Mouse (Mus musculus) hematopoietic stem cell, adult 5-6 weeks (primary cell): ENCODE data around the gene Top1. TPM values are rescaled to one million over a fixed set of nuclear protein-coding genes. Genes with fewer than 3 reads are reported as not detected.

Experiments
- ATAC-seq, 2 experiments: fragments of 125-278 bp in 1 of 2; replicated peaks in 1 of 2; 2 replicates each; pipeline ENCODE4 v1.8.0; 2016 to 2017; ENCODE audit warnings: inconsistent platforms in 2 of 2, mild to moderate bottlenecking in 2 of 2, moderate number of reproducible peaks in 2 of 2, low read depth in 1 of 2, moderate TSS enrichment in 1 of 2; ENCODE audit not compliant: low FRiP score in 2 of 2, poor library complexity in 2 of 2, severe bottlenecking in 2 of 2, insufficient read depth in 1 of 2, low TSS enrichment in 1 of 2
- total RNA-seq: library from RNA; stranded (forward); fragments of 172-1452, 232-1000 nt; gene quantifications from 2 replicates; pipeline ENCODE4 v1.2.3, GENCODE M21; 2017

The Top1 gene
- 180 and 188 TPM in 2 replicates for total RNA-seq

DNA sequence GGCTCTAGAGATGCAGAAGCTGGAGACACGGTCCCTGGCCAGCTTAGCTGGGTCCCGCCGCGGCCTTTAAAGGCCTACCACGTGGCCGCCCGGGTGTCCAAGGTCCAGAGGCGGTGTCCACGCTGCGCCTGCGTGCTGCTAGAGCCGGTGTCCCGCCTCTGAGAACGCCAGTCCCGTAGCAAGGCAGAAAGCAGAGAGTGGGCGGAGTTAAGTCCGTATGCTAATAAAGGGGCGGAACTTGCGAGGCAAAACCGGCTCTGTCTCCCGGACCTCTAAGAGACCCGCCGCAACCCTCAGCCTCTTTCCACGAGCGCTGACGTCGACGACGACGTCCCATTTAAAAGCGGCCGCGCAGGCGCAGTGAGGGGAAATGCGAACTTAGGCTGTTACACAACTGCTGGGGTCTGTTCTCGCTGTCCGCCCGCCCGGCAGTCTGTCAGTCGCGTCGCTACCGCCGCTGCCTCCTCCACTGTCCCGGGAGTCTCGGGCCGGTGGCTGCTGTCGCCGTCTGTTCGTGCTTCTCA is at the start of gene Top1:
TSS of gene Top1 (plus strand) at position 275 of the 524 bp plus-strand sequence.
- ATAC-seq = peak; percentile 96 to 99

DNA sequence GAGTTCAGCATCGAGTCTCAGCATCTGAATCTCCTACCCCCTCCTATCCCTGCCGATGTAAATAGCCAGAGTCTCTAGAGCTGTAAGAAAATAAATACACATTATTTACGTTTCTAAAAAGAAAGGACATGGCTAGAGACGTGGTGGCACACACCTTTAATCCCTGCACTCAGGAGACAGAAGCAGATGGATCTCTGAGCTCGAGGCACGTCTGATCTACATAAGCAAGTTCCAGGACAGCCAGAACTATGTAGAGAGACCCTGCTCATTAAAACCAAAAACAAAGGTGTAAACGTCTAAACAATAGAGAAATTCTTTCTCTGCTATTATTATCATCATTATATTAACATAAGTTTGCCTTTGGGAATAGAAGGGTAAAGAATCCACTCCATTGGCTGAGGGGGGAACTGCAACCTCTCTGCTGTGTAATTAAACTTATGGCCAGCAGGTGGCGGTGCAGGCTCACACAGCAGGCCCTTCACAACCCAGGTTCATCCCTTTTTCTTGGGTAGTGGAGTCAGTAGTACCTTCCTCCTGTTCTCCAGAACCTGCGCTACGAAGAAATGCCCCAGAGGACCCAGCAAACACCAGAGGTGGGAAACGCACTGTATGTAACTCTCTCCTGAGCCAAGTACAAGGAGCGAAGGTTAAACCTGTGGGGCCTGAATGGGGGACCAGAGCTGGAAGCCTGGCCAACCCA is 48.0 kb upstream of the Top1 start:
- peak; percentile 87 to 91 for ATAC-seq

DNA sequence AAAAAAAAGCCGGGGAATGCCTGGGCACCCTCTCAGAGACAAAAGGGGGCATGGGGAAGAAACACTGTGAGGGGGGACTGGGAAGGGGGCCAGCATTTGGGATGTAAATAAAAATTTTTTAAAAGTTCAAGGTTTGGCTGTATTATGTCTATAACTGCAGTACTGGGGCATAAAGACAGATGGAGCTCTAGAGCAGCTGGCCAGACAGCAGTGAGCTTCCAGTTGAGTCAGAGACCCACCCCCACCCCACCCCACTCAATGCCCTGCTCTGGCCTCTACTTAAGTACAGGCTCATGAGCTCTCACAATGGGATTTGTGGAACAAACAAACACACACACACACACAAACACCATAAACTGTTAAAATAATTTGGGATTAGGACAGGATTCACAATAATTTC is 43.9 kb upstream of the Top1 start:
- ATAC-seq = peak; percentile 28 to 52; a peak in 1 of 4 replicates

DNA sequence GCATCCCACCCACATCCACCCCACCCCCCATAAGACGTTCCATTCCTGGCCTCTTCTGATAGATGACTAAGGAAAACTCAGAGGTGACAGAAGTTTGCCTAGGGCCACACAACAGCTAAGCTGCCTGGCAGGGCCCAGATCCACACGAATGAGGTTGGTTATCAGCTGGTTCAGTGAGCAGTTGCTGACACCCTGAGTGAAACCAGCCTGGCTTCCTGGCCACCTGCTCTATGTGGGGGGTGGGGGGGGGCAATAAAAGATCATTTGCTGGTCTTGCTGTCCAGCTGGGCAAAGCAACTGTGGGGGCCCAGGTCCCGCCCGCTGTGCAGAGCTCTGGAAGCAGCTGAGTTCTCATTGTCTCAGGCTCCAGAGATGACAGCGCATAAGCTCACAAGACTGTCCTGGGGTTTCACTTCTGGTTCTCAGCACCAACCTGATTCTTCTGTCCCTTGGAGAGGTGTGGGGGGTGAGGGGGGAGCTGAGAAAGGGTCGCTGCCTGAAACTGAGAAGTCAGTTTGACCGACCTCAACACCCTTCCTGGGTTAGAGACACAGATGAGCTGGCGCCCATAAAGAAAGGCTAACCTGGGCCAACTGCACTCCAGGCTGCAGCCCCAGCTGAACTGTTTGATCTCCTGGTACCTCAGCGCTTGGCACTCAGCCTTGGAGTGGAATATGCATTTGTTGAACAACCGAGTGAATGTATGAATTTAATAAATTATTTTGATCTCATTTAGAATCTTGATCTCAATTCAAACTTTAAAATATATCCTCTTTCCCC is 42.3 kb upstream of the Top1 start:
- ATAC-seq = peak; percentile 54 to 67

DNA sequence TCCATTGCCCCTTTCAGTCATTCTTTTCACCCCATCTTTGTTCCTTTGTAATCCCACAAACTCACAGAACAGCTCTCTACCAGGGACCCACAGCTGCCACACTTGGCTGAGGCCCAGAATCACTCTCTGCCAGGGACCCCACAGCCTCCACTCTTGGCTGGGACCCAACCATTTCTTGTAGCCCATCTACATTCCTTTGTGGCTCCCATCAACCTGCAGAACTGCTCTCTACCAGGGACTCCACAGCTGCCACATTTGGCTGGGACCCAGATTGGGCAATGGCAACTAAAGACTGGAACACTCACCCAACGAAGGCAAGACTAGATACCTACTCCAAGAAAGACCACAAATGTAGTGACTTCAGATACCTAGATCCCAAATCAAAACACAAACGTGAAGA is 35.7 kb upstream of the Top1 start:
- no peak for ATAC-seq

DNA sequence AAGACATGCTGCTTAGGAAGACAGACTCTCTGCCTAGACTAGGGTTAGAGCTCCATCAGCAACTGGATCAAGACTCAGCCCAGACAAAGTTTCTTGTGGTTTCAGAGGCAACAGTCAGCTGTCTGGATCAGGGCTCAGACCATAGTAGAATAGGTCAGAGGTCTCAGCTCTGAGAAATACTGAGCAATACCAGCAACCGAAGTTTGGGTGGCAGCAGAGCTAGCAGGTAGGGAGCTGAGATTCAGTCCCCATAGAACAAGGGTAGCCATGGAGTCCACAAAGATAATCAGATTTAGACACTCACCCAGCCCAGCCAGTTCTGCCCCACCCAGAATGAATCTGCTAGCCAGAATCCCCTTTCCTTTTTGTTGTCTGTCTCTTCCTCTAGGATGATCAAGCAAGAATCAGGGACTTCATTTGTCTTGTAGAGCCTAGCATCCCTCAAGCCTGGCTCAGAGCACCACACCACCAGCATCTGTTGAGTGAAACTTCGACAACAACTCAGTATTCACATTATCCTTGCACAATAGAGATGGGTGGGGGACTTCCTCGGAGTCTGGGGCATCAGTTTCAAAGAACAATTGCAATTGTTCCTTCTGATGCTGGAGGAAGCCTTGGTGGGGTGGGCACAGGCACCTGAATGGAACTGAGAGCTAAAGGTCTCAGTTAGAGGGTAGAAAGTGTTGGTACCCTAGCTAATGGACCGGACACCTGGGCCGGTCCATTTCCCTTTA is 32.3 kb upstream of the Top1 start:
- ATAC-seq = no peak

DNA sequence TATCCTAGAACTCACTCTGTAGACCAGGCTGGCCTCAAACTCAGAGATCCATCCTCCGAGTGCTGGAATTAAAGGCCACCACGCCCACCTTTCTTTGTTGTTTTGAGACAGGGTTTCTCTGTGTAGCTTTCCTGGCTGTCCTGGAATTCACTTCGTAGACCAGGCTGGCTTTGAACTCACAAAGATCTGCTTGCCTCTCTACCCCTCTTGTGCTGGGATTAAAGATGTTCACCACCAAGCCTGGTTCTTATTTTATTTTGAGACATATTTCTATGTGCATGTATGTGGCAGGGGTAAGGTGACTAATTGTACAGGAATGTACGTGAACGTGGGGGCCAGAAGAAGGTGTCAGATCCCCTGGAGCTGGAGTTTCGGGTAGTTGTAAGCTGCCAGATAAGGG is 27.9 kb upstream of the Top1 start:
- ATAC-seq = no peak

DNA sequence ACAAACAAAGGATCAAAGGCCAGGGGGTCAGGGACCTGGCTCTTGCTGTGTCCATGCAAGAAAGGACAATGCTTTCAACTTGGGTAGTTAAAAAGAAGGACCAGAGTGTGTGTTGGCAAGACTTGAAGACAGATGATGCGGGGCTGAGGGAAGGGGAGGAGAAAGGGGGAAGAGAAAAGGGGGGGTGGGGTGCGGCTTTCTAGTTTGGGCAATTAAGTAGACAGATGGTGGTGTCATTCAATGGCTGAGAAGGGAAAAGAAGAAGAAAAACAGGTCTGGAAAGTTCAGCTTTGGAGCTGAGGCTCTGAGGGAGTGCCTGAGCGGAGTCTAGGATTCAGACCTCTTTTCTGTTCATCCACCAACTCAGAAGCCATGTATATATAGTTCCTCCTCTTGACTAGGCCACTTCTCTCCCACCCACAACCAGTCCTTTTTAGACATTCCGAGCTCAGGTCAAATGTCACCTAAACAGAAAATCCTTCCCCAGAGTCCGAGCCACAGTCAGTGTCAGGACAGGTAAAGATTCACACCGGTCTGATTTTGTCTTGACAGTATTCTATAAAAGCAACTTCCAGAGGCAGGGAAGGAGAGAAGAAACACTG is 27.0 kb upstream of the Top1 start:
- ATAC-seq = no peak

DNA sequence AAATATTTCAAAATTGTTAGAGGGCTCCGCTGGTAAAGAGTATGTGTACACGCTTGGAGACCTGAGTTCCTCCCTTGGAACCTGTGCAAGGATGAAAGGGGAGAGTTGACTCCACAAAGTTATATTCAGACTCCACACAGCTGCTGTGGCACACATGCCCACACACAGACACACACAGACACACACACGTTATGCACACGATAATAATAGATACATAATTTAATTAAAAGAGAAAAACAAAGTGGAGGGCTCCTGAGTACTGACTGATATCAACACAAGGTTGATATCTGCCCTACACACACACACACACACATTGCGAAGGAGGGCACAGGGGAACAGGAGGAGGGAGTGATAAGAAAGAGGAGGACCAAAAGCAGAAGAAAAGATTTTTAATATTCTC is 26.4 kb upstream of the Top1 start:
- ATAC-seq = peak in 1 of 2 experiments; percentile 20; a peak in 1 of 4 replicates

DNA sequence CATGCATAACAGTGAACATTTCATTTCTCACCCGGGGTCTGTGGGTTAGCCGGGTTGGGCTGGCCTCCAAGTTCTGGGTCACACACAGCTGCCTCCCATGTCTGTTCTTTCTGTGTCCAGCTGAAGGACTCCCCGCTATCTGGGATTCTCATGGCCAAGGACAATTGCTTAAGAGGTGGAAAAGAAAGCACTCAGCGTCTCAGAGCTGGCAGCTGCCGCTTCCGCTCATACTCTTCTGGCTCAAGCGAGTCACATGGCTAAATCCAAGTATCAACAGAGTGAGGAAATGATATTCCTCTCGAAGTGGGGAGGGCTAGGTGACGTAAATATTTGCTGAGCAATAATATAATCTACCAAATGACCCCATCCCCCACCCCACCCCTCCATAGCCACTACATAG is 25.9 kb upstream of the Top1 start:
- 0 out of 4 replicates have a peak, but pooled peaks of 1 of the 2 experiments have one; percentile 18 for ATAC-seq

DNA sequence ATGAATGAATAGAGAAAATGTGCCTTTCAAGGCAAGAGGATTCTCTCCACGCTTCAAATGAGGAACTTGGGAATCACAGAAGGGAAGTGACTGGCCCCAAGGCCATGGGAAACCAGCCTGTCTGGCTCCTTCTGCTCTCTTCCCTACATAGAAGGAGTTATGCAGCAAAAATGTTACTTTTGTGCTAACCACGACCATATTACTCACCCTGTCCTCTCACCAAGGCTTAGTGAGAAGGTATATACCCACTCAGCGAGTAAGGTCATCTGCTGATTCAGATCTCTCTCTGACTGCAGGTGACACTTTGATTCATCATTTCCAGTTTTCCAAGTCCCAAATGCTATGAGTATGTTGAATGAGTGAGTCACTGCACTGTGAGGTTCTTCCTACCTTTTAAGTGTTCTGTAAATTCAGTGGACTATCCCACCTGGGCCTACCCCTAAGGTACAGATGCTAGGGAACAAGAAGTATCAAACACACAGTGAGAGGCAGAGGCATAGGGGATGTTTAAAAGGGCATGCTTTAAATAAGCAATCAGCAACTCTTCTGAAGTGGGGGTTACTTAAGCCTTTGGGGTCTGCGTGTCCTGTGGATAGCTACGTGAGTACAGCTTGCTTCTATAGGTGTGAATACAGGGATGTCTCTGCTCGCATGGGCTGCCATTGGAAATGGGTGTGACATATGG is 25.3 kb upstream of the Top1 start:
- ATAC-seq = peak in 1 of 2 experiments; percentile 47; a peak in 2 of 4 replicates

DNA sequence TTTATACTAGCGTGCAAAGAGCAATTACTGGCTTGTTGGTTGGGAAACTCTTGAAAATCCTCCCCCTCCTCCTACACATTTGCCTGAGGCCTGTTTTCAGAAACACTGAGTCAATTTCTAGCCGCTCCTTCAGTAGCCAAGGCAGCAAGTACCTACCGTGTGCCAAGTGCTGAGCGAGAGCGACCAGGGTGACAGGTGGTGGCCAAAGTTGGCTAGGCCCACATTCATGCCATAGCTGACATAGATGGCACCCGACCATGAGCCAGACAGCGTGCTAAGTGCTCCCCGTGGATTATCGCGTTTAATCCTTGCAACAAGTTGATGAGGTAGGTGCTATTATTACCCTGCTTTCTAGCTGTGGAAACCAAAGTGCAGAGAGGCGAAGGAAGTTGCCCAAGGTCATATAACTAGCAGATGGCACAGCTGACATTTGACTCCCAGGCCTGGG is 24.7 kb upstream of the Top1 start:
- ATAC-seq = no peak

DNA sequence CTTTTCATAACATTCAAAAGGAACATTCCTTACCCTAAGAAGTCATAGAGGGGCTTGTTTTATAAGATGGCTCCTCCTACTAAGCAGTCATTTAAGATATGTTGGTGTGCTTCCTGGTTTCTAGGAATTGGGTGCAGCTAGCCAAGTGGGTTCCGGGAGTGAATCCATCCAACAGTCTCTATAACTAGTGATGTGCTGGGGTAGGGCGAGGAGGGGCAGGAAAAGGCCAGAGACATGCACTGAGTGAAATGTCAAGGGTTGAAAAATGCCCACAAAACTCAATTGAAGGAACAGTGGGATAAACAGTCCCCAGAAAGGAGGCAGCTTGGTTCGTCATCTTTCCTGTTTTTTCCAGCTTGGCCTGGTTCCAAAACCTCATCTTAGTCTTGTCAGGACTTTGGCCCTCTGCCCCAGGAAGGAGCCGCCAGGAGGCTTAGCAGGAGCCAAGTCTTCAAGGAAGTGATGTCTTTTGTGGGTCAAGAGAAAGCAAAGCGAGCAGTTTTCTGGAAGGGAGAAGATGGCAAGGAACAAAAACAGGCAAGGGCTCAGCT is 24.0 kb upstream of the Top1 start:
- ATAC-seq = 0 out of 4 replicates have a peak, but pooled peaks of 1 of the 2 experiments have one; percentile 22

DNA sequence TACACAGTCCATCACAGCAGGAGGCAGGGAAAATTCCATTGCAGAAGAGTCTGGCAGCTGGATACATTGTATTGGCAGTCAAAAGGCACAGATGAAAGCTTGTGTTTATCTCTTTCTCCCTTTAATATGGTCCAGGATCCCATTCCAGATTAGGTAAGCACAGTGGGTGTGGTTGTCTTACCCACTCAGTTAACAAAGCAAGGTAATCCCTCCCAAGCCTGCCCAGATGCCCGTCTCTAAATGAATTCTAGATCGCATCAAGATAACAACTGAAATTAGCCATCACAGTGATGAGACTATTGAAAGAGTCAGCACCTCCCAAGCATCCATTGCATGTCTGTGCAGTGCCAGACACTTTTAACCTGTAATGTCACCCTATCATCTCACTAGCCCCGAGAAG is 23.0 kb upstream of the Top1 start:
- no peak for ATAC-seq

DNA sequence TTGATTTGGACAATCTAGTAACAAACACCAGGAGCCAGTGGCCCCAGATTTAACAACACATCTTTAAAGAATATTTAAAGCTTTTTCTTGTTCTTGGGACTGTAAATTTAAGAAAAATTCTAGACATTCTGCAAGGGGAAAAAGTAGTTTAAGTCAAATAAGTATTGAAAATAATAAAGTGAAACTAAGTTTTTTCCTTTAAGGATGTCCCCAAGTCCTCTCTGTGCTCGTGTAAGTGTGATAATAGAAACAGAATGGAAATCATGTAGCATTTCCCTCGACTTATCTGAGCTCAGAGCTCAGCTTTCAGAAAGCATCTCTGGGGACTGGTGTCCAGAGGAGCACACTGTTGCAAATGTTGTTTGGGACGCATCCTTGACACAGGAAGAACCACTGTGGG is 21.9 kb upstream of the Top1 start:
- no peak for ATAC-seq

DNA sequence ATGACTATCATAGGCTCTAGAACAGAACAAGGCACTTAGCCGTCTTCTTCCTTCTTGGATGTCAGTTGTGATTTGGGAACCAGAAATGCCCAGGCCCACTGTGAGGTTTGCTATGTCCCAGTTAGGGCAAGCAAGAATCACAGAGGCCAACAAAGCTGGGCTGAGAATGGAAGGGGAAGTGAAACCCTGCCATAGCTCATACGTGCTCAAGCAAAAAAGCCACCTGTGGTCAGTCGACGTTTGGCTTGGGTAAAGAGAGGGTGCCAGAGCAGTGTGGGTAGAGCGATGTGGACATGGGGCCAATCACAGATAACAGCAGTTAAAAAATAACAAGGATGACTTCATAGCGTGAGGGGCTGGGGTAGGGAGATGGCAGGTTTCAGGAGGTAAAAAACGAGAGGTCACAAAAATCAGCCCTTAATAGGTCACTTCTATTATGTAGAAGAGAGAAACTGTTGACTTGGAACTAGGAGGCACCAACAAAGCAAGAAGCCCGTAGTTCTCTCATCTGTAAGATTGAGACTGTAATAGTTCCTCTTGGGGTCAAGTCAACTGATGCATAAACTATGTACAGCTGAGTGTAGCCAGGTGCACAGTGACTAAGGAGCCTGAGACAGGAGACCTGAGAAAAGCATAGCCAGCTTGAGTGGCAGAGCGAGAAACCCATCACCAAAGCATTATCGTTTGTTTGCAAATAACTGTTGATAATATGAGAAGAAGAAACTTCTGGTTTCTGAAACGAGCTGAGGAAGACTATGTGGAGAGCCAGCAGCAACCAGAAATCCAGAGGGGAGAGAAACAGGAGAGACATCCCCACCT is 18.3 kb upstream of the Top1 start:
- ATAC-seq = peak; percentile 95 to 99
